Mouse (Mus musculus) large intestine, adult 2 months (tissue): ENCODE measurements around the gene Prox1. TPM values are rescaled to one million over a fixed set of nuclear protein-coding genes. Genes with fewer than 3 reads are reported as not detected.

ENCODE experiments used
- DNase-seq: peaks from one replicate; pipeline ENCODE4 v3.0.0-alpha.2; 2012; ENCODE audit warnings: low read depth, low spot score
- WGBS: fragments of 180-500 bp; shearing (Covaris S2); methylation state at CpG from one replicate; pipeline ENCODE4 v1.1.7; 2018; 5-methylcytosine and 5-hydroxymethylcytosine counted together
- polyA plus RNA-seq: library from polyadenylated mRNA; depleted of rRNA; stranded (reverse); fragments of >200 nt; gene quantifications from 2 replicates; pipeline ENCODE4 v1.2.3, GENCODE M21; 2012

The Prox1 gene
- polyA plus RNA-seq, 1 experiment, result 0.60 TPM

GRCm38 (mm10) chr1:190174671-190175661 lies 4.5 kb upstream of the Prox1 start:
- no peak for DNase-seq
- 8% methylated on average over 64 of the region's 65 CpGs for WGBS

GRCm38 (mm10) chr1:190174231-190174630 lies 3.7 kb upstream of the Prox1 start:
- WGBS, result 9% methylated on average over 13 of the region's 13 CpGs
- no peak for DNase-seq

GRCm38 (mm10) chr1:190173596-190173995 lies 3.1 kb upstream of the Prox1 start:
- DNase-seq, result no peak
- WGBS, result 2% methylated on average over 16 of the region's 16 CpGs

- WGBS, result 10% methylated on average over 24 of the region's 24 CpGs
- DNase-seq, result no peak
Observed at GRCm38 (mm10) chr1:190172979-190173461, 2.5 kb upstream of the Prox1 start.

- no peak for DNase-seq
- WGBS, result 8% methylated on average over 32 of the region's 32 CpGs
Observed at GRCm38 (mm10) chr1:190172311-190172978, 1.9 kb upstream of the Prox1 start.

- DNase-seq, result no peak
- WGBS, result 8% methylated on average over 12 of the region's 12 CpGs
Observed at GRCm38 (mm10) chr1:190171750-190172149, 1.2 kb upstream of the Prox1 start.

GRCm38 (mm10) chr1:190171341-190171740 lies 827 bp upstream of the Prox1 start:
- WGBS, result 9% methylated on average over 10 of the region's 10 CpGs

GRCm38 (mm10) chr1:190170819-190171216 lies 304 bp upstream of the Prox1 start:
- DNase-seq, result no peak
- 1% methylated on average over 24 of the region's 24 CpGs for WGBS

More at GRCm38 (mm10) chr1:190171341-190171740, 827 bp upstream of the Prox1 start:
- DNase-seq, result no peak

GRCm38 (mm10) chr1:190168761-190169671 lies 1.5 kb downstream of the Prox1 start:
- DNase-seq, result no peak
- 2% methylated on average over 51 of the region's 51 CpGs for WGBS

- 2% methylated on average over 4 of the region's 4 CpGs for WGBS
- no peak for DNase-seq
Observed at GRCm38 (mm10) chr1:190168115-190168514, 2.4 kb downstream of the Prox1 start.

GRCm38 (mm10) chr1:190167609-190168008 lies 2.9 kb downstream of the Prox1 start:
- WGBS, result 5% methylated on average over 1 of the region's 1 CpGs
- DNase-seq, result no peak

GRCm38 (mm10) chr1:190165511-190165910 lies 5.0 kb downstream of the Prox1 start:
- WGBS, result 63% methylated on average over 4 of the region's 4 CpGs

GRCm38 (mm10) chr1:190163471-190163870 lies 7.0 kb downstream of the Prox1 start:
- DNase-seq, result no peak
- WGBS, result 69% methylated on average over 6 of the region's 6 CpGs

More at GRCm38 (mm10) chr1:190165511-190165910, 5.0 kb downstream of the Prox1 start:
- DNase-seq, result no peak

GRCm38 (mm10) chr1:190161708-190162465 lies 8.6 kb downstream of the Prox1 start:
- DNase-seq, result no peak
- 75% methylated on average over 19 of the region's 19 CpGs for WGBS

- no peak for DNase-seq
- 80% methylated on average over 18 of the region's 18 CpGs for WGBS
Observed at GRCm38 (mm10) chr1:190161288-190161687, 9.2 kb downstream of the Prox1 start.

GRCm38 (mm10) chr1:190159457-190159856 lies 11.1 kb downstream of the Prox1 start:
- 76% methylated on average over 11 of the region's 11 CpGs for WGBS
- no peak for DNase-seq

- 26% methylated on average over 8 of the region's 8 CpGs for WGBS
Observed at GRCm38 (mm10) chr1:190155751-190156150, 14.8 kb downstream of the Prox1 start.

GRCm38 (mm10) chr1:190155021-190155420 lies 15.5 kb downstream of the Prox1 start:
- 63% methylated on average over 2 of the region's 2 CpGs for WGBS
- DNase-seq, result no peak

More at GRCm38 (mm10) chr1:190155751-190156150, 14.8 kb downstream of the Prox1 start:
- no peak for DNase-seq

- 38% methylated on average over 7 of the region's 7 CpGs for WGBS
- no peak for DNase-seq
Observed at GRCm38 (mm10) chr1:190154292-190154691, 16.2 kb downstream of the Prox1 start.
